Mouse (Mus musculus) thymus, postnatal 10 days (tissue): ENCODE results near the gene Gorasp1.

Experiments
- DNase-seq, 2 experiments: peaks; one replicate each; pipeline ENCODE4 v3.0.0; 2021; ENCODE audit warnings: low spot score in 2 of 2

Gorasp1 gene

GRCm38 (mm10) chr9:119926497-119926896 lies 10.9 kb downstream of the Gorasp1 start:
- no peak for DNase-seq

GRCm38 (mm10) chr9:119925729-119926128 lies 11.6 kb downstream of the Gorasp1 start:
- no peak for DNase-seq

GRCm38 (mm10) chr9:119925120-119925657 lies 12.2 kb downstream of the Gorasp1 start:
- DNase-seq, result no peak

- DNase-seq, result no peak
Observed at GRCm38 (mm10) chr9:119923462-119923861, 13.9 kb downstream of the Gorasp1 start.

GRCm38 (mm10) chr9:119919858-119920257 lies 17.5 kb downstream of the Gorasp1 start:
- DNase-seq, result no peak

- no peak for DNase-seq
Observed at GRCm38 (mm10) chr9:119913087-119913838, 24.1 kb downstream of the Gorasp1 start.

- DNase-seq, result no peak
Observed at GRCm38 (mm10) chr9:119909931-119910330, 27.4 kb downstream of the Gorasp1 start.

GRCm38 (mm10) chr9:119908708-119909107 lies 28.7 kb downstream of the Gorasp1 start:
- DNase-seq, result no peak

GRCm38 (mm10) chr9:119902410-119903151 lies 34.8 kb downstream of the Gorasp1 start:
- no peak for DNase-seq

GRCm38 (mm10) chr9:119899446-119899845 lies 37.9 kb downstream of the Gorasp1 start:
- no peak for DNase-seq

GRCm38 (mm10) chr9:119895040-119895721 lies 42.2 kb downstream of the Gorasp1 start:
- peak; percentile 46 to 50 for DNase-seq

- peak; percentile 98 for DNase-seq
Observed at GRCm38 (mm10) chr9:119894339-119895009, 42.9 kb downstream of the Gorasp1 start, which contains the start of gene Wdr48. TSS of gene Wdr48 (plus strand) at chr9:119894878.

- no peak for DNase-seq
Observed at GRCm38 (mm10) chr9:119893881-119894280, 43.5 kb downstream of the Gorasp1 start.

GRCm38 (mm10) chr9:119890692-119891091 lies 46.7 kb downstream of the Gorasp1 start:
- DNase-seq, result peak in 1 of 2 experiments; percentile 53

GRCm38 (mm10) chr9:119889446-119889845 lies 47.9 kb downstream of the Gorasp1 start:
- DNase-seq, result no peak

- DNase-seq, result no peak
Observed at GRCm38 (mm10) chr9:119888843-119889246, 48.5 kb downstream of the Gorasp1 start.

GRCm38 (mm10) chr9:119887144-119887901 lies 50.0 kb downstream of the Gorasp1 start:
- no peak for DNase-seq
